Mouse (Mus musculus) heart, postnatal 25 days (tissue): ENCODE measurements at regions not wholly inside any gene's neighbourhood (a gene's known extent, or its start where the extent isn't known, plus 50 kb on each side); places are given as distances from the start of the nearest gene placed in this dataset.
A peak's percentile ranks its signal among the peaks of the same experiment; 100 is the strongest.
"Not testable (repeated sequence)": the region's sequence is repeated elsewhere in the genome, so short reads cannot be mapped to it uniquely, and the experiment has no call there.

Experiments used
- DNase-seq: peaks from one replicate; pipeline ENCODE4 v3.0.0; 2022; ENCODE audit warnings: low spot score
- intact Hi-C: fragments of 180-260 bp; cut with DNase I; formaldehyde crosslinking; loops from one replicate; pipeline ENCODE4 v1.15.1; 2025

DNA sequence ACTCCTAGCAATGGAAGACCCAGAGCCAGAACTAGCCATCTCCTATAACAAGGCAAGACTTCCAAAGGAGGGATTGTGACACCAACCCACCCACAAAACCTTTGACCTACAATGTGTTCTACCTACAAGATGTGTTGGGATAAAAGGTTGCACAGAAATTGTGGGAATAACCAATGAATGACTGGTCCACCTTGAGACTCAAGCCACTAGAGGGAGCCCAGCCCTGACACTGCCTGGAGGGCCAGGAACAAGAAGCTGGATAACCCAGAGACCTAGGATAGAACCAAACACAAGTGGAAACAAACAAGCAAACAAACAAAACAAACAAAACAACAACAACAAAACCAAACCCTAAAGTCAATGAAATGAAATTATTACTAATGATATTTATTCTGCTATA lies 288.8 kb downstream of the Dchs2 start:
- DNase-seq, result no peak
- intact Hi-C loops, result loop anchor here (5.0 to 10.0 kb wide), 2 partner anchors 188 to 346 kb away; no protein-coding TSS in a partner anchor

- DNase-seq, result no peak
- intact Hi-C loops, result no loop called here
Observed at GRCm38 (mm10) chr3:83424267-83424666, 296.5 kb downstream of the Dchs2 start.

- DNase-seq, result no peak
- intact Hi-C loops, result no loop called here
Observed at GRCm38 (mm10) chr3:83429376-83429775, 301.6 kb downstream of the Dchs2 start.

GRCm38 (mm10) chr3:83446154-83446667 lies 318.5 kb downstream of the Dchs2 start:
- DNase-seq, result peak; percentile 48
- intact Hi-C loops, result no loop called here

DNA sequence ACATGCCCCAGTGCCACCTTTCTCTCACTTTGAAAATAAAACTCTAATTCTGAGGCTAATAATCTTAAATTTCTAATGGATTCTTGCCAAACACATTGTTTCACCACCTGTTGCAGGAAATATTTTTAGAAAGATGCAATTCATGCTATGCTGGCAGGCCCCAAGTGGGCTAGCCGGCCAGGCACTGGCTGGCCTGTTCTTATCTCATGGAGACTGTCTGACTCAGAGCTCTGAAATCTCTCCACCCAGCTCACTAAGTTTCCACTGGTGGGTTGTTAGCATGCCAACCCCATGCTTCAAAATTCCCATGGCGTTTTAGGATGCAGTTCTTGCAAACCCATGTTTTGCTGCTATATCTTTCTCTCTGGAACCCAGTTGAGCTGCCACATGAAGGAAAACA lies 315.5 kb upstream of the Sfrp2 start:
- peak; percentile 33 for DNase-seq
- intact Hi-C loops, result no loop called here

GRCm38 (mm10) chr3:83451317-83451716 lies 314.8 kb upstream of the Sfrp2 start:
- peak; percentile 26 for DNase-seq
- intact Hi-C loops, result no loop called here

GRCm38 (mm10) chr3:83453462-83453861 lies 312.7 kb upstream of the Sfrp2 start:
- DNase-seq, result no peak
- intact Hi-C loops, result no loop called here

DNA sequence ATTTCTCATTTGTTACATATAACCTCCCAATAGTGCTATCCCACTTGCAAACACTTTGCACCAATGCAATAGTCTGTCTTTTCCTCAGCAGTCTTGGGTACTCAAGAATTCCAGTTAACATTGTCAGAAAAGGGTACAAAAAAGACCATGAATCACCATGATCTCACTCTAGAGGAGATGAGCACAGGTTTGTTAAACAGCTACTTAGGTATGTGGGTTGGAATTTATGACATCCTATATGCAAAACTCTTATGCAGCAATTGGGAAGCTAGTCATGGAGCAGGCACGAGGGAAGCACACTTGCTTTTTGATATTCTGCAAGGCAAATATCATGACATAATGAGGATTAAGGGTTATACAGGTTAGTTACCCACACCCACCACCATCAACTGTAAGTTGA lies 307.7 kb upstream of the Sfrp2 start:
- DNase-seq, result no peak
- intact Hi-C loops, result no loop called here

GRCm38 (mm10) chr3:83479251-83479650 lies 286.9 kb upstream of the Sfrp2 start:
- intact Hi-C loops, result loop anchor here (10.0 kb wide), 1 partner anchor 194 kb away; no protein-coding TSS in a partner anchor
- DNase-seq, result no peak

DNA sequence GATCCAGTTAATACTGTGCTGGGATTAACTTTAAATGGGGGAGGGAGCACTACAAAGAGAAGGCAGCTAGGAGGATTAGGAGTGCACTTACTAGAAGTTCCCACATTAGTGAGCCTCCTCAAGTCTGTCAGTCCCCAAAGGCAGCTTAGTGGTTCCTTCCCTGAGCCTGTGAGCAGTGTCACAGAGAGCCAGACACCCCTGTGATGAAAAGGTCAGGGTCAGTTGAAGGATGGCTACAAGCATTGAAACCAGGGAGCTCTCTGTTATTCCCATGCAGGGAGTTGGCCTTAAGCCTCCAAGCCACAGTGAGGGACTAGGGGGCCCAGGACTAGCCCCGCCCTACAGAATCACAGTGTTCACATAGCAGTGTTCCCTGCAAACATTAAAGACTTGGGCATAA lies 285.9 kb upstream of the Sfrp2 start:
- DNase-seq, result no peak
- intact Hi-C loops, result no loop called here

DNA sequence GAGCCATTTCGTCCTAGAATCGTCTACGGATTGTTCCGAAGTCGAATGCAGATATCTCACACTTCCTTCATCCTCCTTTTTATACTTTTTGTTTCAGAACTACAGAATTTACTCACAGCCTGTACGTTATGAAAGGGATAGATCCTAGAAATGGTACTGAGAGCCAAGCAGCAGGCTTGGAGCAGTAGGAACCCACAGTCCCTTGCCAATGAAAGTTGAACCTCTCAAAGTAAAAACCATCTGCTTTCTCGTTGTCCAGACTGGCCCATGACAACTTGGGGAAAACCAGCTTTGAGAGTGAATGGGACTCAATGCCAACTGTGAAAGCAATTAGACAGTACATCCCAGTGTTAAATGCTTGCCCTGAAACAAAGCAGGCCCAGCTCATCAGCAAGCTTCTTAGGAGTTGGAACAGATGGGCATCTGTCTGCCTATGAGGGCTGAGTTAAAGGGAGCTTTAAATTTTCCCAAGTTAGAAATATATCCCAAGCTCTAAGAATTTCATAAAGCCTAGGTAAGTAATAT lies 279.9 kb upstream of the Sfrp2 start:
- intact Hi-C loops, result no loop called here
- DNase-seq, result no peak

DNA sequence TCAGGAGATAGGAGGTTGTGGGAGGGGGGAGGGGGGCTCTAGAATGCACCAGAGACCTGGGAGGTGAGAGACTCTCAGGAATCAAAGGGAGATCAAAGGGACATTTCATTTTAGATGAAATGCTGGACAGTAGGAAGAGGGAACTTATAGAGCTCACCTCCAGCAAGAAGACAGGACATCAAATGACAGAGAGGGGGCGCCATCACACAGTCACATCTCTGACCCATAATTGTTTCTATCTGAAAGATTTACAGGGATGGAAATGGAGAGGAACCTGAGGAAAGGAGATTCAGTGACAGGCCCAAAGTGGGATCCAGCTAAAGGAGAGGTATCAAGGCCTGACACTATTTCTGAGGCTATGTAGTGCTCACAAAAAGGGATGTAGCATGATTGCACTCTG lies 270.5 kb upstream of the Sfrp2 start:
- no peak for DNase-seq
- intact Hi-C loops, result loop anchor here (5.0 kb wide), 1 partner anchor 267 kb away; no protein-coding TSS in a partner anchor

DNA sequence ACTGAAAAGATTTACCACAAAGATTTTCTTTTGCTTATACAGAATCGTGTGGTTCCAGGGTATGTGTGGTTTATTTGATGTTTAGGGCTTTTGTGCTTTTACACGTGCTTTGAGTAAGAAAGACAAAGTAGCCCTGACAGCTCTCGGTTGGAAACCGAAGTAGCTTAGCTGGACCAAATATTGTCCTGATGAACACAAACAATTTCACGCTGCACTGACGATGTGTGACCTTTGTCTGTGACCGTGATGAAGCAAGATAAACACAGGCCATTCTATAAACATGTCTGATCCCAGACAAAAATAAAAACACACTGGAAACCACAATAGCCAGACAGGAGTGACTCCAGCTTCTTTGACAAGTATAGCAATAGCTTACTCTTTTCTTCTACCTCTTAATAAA lies 262.2 kb upstream of the Sfrp2 start:
- DNase-seq, result no peak
- intact Hi-C loops, result no loop called here

GRCm38 (mm10) chr3:83516614-83517013 lies 249.5 kb upstream of the Sfrp2 start:
- intact Hi-C loops, result no loop called here
- DNase-seq, result no peak

GRCm38 (mm10) chr3:83517914-83518635 lies 248.0 kb upstream of the Sfrp2 start:
- DNase-seq, result no peak
- intact Hi-C loops, result no loop called here

- DNase-seq, result no peak
- intact Hi-C loops, result no loop called here
Observed at GRCm38 (mm10) chr3:83530243-83530847, 235.8 kb upstream of the Sfrp2 start.

GRCm38 (mm10) chr3:83536624-83537023 lies 229.5 kb upstream of the Sfrp2 start:
- intact Hi-C loops, DNase-seq: not testable (repeated sequence)

DNA sequence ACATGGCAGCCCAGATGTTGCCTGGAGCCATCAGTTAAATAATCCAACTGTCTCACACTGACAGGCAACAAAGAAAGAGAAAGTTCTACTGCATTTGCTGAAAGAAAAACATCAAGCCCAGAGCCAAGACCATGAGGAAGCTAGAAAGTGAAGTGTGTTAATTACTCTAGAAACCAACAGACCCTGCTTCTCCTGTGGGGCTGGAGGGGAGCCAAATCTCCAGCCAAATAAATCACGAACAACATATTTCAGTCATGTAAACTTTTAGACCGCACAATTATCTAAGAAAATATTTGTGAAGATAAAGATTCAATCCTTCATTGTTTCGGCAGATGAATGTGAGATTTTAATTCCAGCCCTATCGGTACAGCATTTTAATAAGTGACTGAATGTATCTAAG lies 228.9 kb upstream of the Sfrp2 start:
- no peak for DNase-seq
- intact Hi-C loops, result no loop called here

DNA sequence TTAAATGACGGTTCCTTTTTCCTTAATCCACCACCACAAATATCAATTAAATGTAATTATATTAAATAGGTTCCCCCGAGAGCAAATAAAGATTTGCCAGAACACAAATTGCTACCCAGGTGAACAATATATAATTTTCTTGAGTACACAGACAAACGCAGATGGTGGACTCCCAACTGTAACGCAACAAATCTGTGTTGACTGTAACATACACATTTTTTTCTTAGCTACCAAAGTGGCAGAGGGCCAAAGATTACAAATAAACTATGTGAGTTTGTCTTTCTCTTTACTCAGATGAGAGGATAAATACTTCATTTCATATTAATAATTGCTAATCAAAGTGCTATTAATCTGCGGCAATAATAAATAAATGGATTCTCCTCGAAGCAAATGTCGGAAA lies 228.4 kb upstream of the Sfrp2 start:
- no peak for DNase-seq
- intact Hi-C loops, result no loop called here

GRCm38 (mm10) chr3:83538898-83539297 lies 227.2 kb upstream of the Sfrp2 start:
- DNase-seq, result no peak
- intact Hi-C loops, result no loop called here
